Mouse (Mus musculus) heart, adult 2 months (tissue): ENCODE data around the gene Art3.

ENCODE experiments used
- EP300 ChIP-seq: fragments of 200-500 bp; IDR thresholded peaks from 2 replicates; pipeline ENCODE4 v1.6.1; 2011; ENCODE audit warnings: low read depth, low read length, control low read depth; ENCODE audit not compliant: insufficient read depth
- POLR2A ChIP-seq: fragments of 200-500 bp; IDR thresholded peaks from 2 replicates; pipeline ENCODE4 v1.6.1; 2011; ENCODE audit warnings: mild to moderate bottlenecking, low read depth, low read length, control low read depth; ENCODE audit not compliant: insufficient read depth

DNA sequence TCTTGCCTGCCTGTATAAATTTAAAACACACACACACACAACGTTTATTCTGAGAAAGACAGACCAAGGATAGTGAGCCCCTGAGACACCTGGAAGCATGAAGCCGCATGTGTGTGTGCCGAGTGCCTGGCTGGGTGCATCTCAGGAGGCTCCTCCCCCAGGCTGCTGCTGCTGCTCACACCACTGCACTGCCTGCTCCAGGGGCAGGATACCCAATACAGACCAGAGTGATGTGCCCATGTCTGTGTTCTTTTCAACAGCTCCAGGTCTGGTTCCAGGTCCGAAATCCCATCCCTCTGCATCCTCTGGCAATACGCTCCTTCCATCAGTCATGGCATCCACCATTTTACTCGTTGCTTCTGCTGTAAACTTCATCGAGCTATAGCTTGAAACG lies 82.4 kb downstream of the Art3 start:
- TF ChIP-seq POLR2A: 0 out of 2 replicates have a peak, but pooled peaks have one; percentile 13
- no peak for TF ChIP-seq EP300
